Mouse (Mus musculus) embryonic stem cell, embryonic (primary cell): ENCODE measurements around the gene Cst8.
"Not testable (repeated sequence)": the region's sequence is repeated elsewhere in the genome, so short reads cannot be mapped to it uniquely, and the experiment has no call there.

Experiments used
- CTCF ChIA-PET, 4 experiments: fragments of 300-600 bp in 2 of 4; fragments of 350-600 bp in 2 of 4; sonication (Branson Sonifier 250); formaldehyde crosslinking; loops; one replicate each; lab custom pipeline; 2022; ENCODE audit warnings: inconsistent platforms in 2 of 4; lab: Charles Lee
- POLR2A ChIA-PET, 4 experiments: fragments of 300-600 bp in 2 of 4; fragments of 350-600 bp in 2 of 4; sonication (Branson Sonifier 250); formaldehyde crosslinking; loops; one replicate each; lab custom pipeline; 2022; ENCODE audit warnings: antibody characterized with exemption in 4 of 4, inconsistent platforms in 1 of 4; lab: Charles Lee

The Cst8 gene

DNA sequence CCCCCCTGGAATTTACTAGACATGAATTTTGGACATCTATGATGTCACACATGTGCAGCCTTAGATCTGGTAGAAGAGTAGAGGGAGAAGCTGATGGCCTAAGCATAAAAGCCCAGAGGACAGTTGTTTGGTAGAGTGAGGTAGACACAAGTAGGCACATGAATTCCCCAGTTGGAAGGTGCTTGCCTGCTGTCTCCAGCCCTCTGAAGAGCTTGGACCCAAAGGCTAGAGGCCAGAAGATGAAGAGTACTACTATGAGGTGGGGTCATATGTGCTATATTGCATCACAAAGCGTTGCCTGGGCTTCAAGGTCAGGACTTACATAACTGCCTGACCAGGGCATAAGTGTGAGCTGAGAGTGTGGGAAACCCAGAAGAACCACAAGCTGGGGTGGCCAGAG lies at the start of gene Cst8:
Gene Cst8 (plus strand): TSS at position 301 of the 400 bp plus-strand sequence.
- ChIA-PET CTCF (interaction anchor here in 1 of 4 experiments (1.2 kb wide), 1 partner anchor 53 kb away, joined by 3 read pairs; no protein-coding TSS in a partner anchor), POLR2A (no interaction called here)

DNA sequence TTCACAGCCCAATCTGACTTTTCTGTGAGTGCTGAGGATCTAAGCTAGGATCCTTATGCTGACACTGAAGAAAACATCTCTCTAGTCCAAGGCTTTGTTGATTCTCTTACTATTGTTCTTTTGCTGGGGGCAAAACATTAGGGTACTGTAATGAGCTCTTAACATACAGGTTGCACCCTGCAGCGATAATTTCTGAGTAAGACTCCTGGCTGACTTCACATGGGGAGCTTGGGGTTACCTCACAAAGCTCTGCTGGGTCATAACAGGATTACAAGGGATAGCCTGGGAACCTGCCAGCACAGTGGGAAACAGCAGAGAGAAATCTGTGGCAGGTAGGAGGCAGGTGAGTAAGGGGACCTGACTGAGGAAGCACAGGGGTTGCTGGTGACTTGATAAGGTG lies 48.5 kb upstream of the Cst8 start, which contains the start of gene Cstl1:
Gene Cstl1 (plus strand): TSS at position 301 of the 400 bp plus-strand sequence.
- ChIA-PET CTCF (interaction anchor here (0.7 to 4.4 kb wide), 6 partner anchors 44 to 272 kb away, joined by 3 to 25 read pairs (median 8); no protein-coding TSS in a partner anchor), POLR2A (no interaction called here)

DNA sequence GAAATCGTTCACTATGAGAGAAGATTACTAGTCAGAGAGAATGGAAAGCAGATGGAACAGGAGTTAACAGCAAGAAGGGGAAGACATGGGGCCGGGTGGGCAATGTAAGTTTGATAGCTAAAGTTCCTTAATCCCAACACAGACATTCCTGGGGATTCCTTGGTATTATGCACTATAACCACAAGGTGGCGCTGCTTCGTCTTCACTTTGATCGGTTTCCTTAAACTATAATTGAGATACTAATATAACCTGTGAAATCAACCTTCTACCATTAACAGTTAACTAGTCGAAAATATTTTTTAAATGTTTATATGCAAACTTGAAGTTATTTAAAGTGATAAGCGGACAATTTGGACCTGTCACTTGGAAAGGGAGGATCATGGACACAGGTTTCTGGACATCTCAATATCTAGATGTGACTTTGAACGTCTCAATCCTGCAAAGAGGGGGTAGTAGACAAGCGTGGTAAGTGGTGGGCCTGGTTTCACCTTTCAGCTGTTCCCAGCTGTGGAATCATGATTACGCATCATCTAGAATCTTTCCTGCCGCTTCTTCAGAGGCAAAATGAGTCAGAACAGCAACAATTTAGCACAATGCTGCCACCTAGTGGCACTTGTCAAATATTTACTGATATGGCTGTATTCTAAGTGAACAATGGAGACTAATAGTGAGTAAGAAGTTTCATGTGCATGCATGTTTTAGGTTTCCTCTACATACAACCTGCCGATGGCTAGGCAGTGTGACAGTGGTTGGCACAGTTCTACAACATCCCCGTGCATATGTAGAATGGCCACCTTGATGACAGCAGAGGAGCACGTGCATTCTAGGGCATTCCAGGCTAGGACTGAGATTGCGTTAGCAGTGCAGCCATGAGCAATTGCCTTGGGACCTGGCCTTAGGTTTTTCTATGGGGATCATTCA lies 46.4 kb upstream of the Cst8 start:
- ChIA-PET CTCF (interaction anchor here (0.5 to 4.4 kb wide), 24 partner anchors 10 to 1407 kb away, joined by 3 to 25 read pairs (median 4); partner anchors contain the start of gene Napb (in 2 of the 4)), POLR2A (interaction anchor here in 1 of 4 experiments (0.7 kb wide), 1 partner anchor 479 kb away, joined by 3 read pairs; no protein-coding TSS in a partner anchor)

DNA sequence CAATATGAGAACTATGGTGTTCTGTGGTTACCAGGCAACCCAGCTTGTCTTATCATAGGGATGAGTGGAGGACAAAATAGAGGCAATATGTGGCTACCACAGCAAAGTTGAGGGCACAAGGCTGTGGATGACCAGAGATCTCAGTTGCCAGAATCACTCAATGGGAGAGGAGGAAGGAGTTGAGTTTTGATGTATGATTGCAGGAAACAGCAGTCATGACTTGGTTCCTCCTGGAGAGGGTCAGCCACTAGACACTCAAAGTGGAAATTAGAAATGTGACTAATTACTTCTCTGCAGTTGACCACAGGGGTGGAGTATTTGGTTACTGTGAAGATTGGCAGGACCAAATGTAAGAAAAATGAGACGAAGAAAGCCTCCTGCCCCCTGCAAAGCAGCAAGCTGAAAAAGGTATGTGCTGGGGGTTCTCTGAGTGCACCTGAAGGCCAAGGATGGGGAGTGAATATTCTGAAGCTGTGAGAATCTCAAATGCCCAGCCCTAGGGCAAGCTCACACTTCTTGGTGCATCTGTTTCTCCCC lies 44.2 kb upstream of the Cst8 start:
- ChIA-PET CTCF (interaction anchor here in 2 of 4 experiments (1.3 to 4.4 kb wide), 2 partner anchors 147 to 148 kb away, joined by 4 to 22 read pairs; no protein-coding TSS in a partner anchor), POLR2A (no interaction called here)

- ChIA-PET CTCF (interaction anchor here in 3 of 4 experiments (0.6 to 2.1 kb wide), 6 partner anchors 11 to 543 kb away, joined by 3 to 7 read pairs (median 4); no protein-coding TSS in a partner anchor), POLR2A (interaction anchor here in 3 of 4 experiments (0.7 to 1.4 kb wide), 3 partner anchors 12 to 128 kb away, joined by 3 to 4 read pairs (median 3); no protein-coding TSS in a partner anchor)
These were observed 34.8 kb upstream of the Cst8 start for GRCm38 (mm10) chr2:148763648-148764388.

DNA sequence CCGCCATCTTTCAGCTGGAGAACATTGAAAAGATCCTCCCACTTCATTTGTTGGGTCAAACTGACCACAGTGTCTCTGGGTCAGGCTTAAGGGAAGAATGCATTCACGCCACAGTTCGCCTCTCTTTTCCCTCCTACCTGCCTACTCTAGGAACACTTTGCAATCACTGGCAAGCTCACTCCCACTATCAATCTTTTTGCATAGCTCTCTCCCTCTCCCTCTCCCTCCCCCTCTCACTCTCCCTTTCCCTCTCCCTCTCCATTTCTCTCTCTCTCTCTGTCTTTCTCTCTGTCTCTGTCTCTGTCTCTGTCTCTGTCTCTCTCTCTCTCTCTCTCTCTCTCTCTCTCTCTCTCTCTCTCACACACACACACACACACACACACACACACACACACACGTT lies 27.2 kb upstream of the Cst8 start, which contains the start of gene Cst11:
Gene Cst11 (minus strand): TSS at position 101 of the 400 bp plus-strand sequence.
- POLR2A ChIA-PET, result not testable (repeated sequence)
- CTCF ChIA-PET, result interaction anchor here in 1 of 4 experiments (0.6 to 0.7 kb wide), 2 partner anchors 235 to 1591 kb away, joined by 4 to 8 read pairs; partner anchors contain the start of gene 3300002I08Rik

DNA sequence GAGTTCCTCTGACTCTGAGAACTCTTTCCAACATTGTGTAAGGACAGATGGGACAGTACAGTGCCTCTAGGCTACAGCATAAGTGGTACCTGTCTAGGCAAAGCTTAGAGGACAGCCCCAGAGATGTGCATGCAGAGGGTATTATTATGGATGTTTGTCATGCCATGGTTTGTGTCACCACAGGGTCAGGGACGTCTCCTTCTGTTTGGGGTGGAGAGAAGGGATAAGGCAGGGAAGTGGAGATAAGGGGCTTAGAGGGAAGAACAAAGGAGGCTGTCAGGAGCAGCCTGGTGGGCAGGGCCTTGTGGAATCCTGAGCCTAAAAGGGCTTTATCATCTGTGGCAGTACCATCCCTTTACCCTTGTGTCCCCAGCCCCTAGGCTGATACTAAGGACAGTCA lies 16.9 kb upstream of the Cst8 start, which contains the start of gene 8030411F24Rik:
Gene 8030411F24Rik (plus strand): TSS at position 301 of the 400 bp plus-strand sequence.
- ChIA-PET CTCF (no interaction called here), POLR2A (interaction anchor here in 1 of 4 experiments (0.9 kb wide), 1 partner anchor 93 kb away, joined by 3 read pairs; the partner anchor contains the start of gene Cst3)

DNA sequence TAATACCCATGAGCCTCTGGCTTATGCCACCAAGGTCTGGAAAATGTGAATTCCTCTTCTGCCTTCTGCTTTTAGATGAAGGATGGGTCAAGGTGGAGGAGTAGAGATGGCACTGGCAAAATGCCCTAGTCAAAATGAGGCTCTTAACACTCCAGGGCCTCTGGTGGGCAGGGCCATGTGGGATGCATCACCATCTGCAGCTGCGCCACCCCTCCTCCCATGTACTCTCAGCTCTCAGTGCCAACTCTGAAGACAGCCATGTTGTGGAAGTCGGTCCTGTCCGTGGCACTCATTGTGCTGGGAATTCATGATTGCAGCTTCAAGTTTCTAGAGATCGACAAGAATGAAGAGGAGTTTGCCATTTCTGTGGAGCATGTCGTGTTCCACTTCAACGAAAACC lies 9.4 kb upstream of the Cst8 start, which contains the start of gene Cst12:
Gene Cst12 (plus strand): TSS at position 220 of the 400 bp plus-strand sequence.
- CTCF ChIA-PET, result no interaction called here
- POLR2A ChIA-PET, result no interaction called here

DNA sequence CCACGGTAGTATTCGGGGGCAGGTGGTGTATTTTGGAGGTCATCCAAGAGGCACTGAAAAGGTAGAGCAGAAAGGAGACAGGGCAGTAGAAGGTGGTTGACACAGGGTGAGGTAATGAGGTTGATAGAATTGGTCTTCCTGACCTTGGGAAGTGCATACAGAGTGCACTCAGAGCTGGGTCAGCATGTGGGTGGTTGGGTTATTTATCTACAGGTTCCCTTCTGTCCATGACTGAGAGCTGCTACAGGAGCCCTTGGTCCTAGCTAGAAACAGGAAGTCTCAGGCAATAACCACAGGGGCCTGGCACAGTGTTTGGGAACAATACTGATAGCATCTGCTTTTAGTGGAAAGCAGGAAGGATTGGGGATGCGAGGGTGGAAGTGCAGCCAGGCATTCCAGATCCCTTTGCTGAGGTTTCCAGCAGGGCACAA lies 2.9 kb downstream of the Cst8 start:
- ChIA-PET POLR2A (no interaction called here), CTCF (no interaction called here)

- ChIA-PET CTCF (no interaction called here), POLR2A (no interaction called here)
These were observed 8.1 kb downstream of the Cst8 start for GRCm38 (mm10) chr2:148806696-148807095.

DNA sequence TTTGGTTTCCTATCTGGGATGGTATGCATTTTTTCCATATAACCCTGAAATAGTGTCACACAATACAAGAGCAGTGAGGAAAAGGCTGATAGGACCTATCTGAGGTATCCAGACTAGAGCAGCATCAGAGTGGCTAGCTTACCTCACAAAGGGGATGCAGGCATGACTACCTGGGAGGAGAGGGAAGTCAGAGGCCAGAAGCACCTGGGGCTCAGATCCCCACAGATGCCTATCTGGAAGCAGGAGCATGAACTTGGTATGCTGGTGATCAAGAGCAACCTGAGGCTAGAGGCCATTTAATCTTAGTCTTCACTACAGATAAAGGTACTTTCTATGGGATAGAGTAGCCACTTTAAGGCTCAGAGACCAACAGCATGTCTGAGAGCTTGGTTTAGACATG lies 21.3 kb downstream of the Cst8 start, which contains the start of gene Cst13:
Gene Cst13 (plus strand): TSS at position 173 of the 400 bp plus-strand sequence.
- POLR2A ChIA-PET, result interaction anchor here in 1 of 4 experiments (2.2 kb wide), 1 partner anchor 55 kb away, joined by 5 read pairs; the partner anchor contains the start of gene Cst3
- CTCF ChIA-PET, result no interaction called here

DNA sequence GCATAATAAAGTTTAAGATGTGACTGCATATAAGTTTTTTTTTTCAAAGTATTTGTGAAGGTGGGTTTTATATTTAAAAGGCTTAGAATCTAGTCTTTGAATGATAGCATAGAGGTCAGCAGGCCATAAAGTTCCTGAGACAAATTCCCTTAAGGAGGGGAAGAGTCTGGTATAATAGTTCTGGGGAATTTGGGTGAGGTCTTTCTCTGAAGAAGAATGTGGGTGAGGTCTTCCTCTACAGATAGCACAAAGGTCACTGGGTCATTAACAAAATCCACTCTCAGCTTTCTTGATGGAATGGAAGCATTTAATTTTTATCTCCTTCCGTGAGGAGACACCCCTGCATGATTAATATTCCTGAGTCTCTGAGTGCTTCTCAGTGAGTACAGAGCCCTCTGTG lies 27.4 kb downstream of the Cst8 start:
- CTCF ChIA-PET, result no interaction called here

GRCm38 (mm10) chr2:148834912-148835311 lies 36.3 kb downstream of the Cst8 start, which contains the start of gene Cst9:
Gene Cst9 (plus strand): TSS chr2:148835147.
- ChIA-PET POLR2A (no interaction called here), CTCF (interaction anchor here in 1 of 4 experiments (0.9 kb wide), 1 partner anchor 68 kb away, joined by 3 read pairs; no protein-coding TSS in a partner anchor)

More for the DNA sequence above, 27.4 kb downstream of the Cst8 start:
- POLR2A ChIA-PET, result interaction anchor here in 1 of 4 experiments (1.3 kb wide), 1 partner anchor 58 kb away, joined by 3 read pairs; no protein-coding TSS in a partner anchor

- ChIA-PET POLR2A (no interaction called here), CTCF (no interaction called here)
These were observed 39.6 kb downstream of the Cst8 start for GRCm38 (mm10) chr2:148838075-148838777.

GRCm38 (mm10) chr2:148839224-148839623 lies 40.6 kb downstream of the Cst8 start:
- POLR2A ChIA-PET, result no interaction called here
- CTCF ChIA-PET, result interaction anchor here in 2 of 4 experiments (1.0 kb wide), 2 partner anchors 12 kb away, joined by 3 read pairs; no protein-coding TSS in a partner anchor

DNA sequence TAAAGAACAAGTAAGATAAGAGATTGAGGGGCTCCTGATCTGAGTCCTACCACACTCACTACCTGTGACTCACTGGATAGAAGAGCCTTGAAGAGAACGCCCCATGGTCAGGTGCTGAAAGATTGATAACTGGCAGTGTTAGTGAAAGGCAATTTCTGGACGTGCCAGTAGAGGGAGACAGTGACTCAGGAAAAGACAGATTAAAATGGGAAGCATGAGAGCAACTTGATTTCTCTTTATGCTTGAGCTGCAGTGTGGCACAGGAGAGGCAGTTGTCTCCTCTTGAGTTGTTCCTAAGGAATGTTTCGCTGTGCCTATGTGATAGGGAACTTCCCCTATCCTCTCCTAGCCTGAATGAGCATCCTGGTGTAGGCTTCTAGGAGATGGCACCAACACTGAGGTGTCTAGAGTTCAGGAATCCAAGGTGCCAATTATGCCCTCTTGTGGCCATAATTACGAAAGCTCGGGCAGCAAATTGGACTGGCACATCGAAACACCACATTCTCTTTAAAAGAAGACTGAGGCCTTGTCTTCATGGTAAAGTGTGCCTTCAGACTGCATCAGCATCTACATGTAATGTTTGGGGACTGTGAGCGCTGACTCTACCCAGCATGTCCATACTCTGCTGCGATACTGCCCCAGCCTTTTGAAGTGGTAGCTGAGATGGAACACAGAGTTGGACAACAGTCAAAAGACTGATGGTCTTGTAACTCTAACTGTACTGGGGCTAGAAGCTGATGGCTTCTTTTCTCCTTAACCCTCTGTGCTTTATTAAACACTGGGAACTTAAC lies 52.7 kb downstream of the Cst8 start:
- POLR2A ChIA-PET, result interaction anchor here (0.8 to 3.3 kb wide), 10 partner anchors 23 to 171 kb away, joined by 3 to 28 read pairs (median 8); partner anchors contain the start of genes Cst3 (in 4 of the 4) and Gzf1 (in 1 of the 4)

More for the DNA sequence above, 52.7 kb downstream of the Cst8 start:
- CTCF ChIA-PET, result interaction anchor here (0.6 to 5.2 kb wide), 43 partner anchors 9 to 729 kb away, joined by 3 to 136 read pairs (median 4); partner anchors contain the start of genes Cst3 (in 4 of the 4), Gzf1 (in 1 of the 4) and Napb (in 1 of the 4)
